Mouse (Mus musculus) adrenal gland (tissue): ENCODE results near the gene Epn3.

Experiments used
- intact Hi-C: fragments of 180-260 bp; cut with DNase I; formaldehyde crosslinking; loops from one replicate; pipeline ENCODE4 v1.15.1; 2025
- long read RNA-seq, 2 experiments: library from polyadenylated mRNA; unstranded; transcript quantifications; one replicate each; pipeline ENCODE4 v2.0.0; 2020; ENCODE audit warnings: borderline replicate concordance in 1 of 2; ENCODE audit not compliant: insufficient replicate concordance in 1 of 2

Epn3 gene
- long read RNA-seq, experiment 1, partial matches to known transcripts = 4 of 5 reads
- long read RNA-seq, experiment 1, other reads (novel, unspliced or antisense) = 1 of 5 reads
- long read RNA-seq, experiment 2, partial matches to known transcripts = 4 of 10 reads
- long read RNA-seq, experiment 2, other reads (novel, unspliced or antisense) = 6 of 10 reads

GRCm38 (mm10) chr11:94499661-94500152 is at the start of gene Epn3:
Gene Epn3 (minus strand): TSS chr11:94499974.
- intact Hi-C loops = loop anchor here (5.0 kb wide), 1 partner anchor 38 kb away; no protein-coding TSS in a partner anchor

- intact Hi-C loops = loop anchor here (5.0 kb wide), 1 partner anchor 207 kb away; no protein-coding TSS in a partner anchor
Observed at GRCm38 (mm10) chr11:94548888-94549690, 49.3 kb upstream of the Epn3 start, which contains the start of gene Rsad1. Gene Rsad1 (minus strand): TSS chr11:94549255.

GRCm38 (mm10) chr11:94548041-94548784 is 48.4 kb upstream of the Epn3 start:
- intact Hi-C loops = loop anchor here (5.0 kb wide), 1 partner anchor 206 kb away; no protein-coding TSS in a partner anchor

- intact Hi-C loops = loop anchor here (5.0 kb wide), 1 partner anchor 205 kb away; no protein-coding TSS in a partner anchor
Observed at GRCm38 (mm10) chr11:94547271-94547670, 47.5 kb upstream of the Epn3 start.

- intact Hi-C loops = loop anchor here (5.0 kb wide), 1 partner anchor 204 kb away; no protein-coding TSS in a partner anchor
Observed at GRCm38 (mm10) chr11:94546381-94546780, 46.6 kb upstream of the Epn3 start.

GRCm38 (mm10) chr11:94544422-94544821 is 44.6 kb upstream of the Epn3 start:
- intact Hi-C loops = loop anchor here (2.0 to 5.0 kb wide), 2 partner anchors 57 to 124 kb away; partner anchors contain the start of gene Spata20

- intact Hi-C loops = loop anchor here (2.0 to 5.0 kb wide), 2 partner anchors 57 to 123 kb away; partner anchors contain the start of gene Spata20
Observed at GRCm38 (mm10) chr11:94543932-94544331, 44.2 kb upstream of the Epn3 start.

- intact Hi-C loops = loop anchor here (5.0 kb wide), 1 partner anchor 56 kb away; the partner anchor contains the start of gene Spata20
Observed at GRCm38 (mm10) chr11:94543344-94543743, 43.6 kb upstream of the Epn3 start.

- intact Hi-C loops = loop anchor here (5.0 kb wide), 1 partner anchor 55 kb away; the partner anchor contains the start of gene Spata20
Observed at GRCm38 (mm10) chr11:94542400-94542799, 42.6 kb upstream of the Epn3 start.

- intact Hi-C loops = loop anchor here (5.0 kb wide), 2 partner anchors 42 to 52 kb away; partner anchors contain the start of genes Epn3 and Spata20
Observed at GRCm38 (mm10) chr11:94539761-94540160, 40.0 kb upstream of the Epn3 start.

GRCm38 (mm10) chr11:94538733-94539292 is 39.0 kb upstream of the Epn3 start:
- intact Hi-C loops = loop anchor here (5.0 kb wide), 1 partner anchor 42 kb away; the partner anchor contains the start of gene Epn3

- intact Hi-C loops = no loop called here
Observed at GRCm38 (mm10) chr11:94533171-94533570, 33.4 kb upstream of the Epn3 start.

- intact Hi-C loops = no loop called here
Observed at GRCm38 (mm10) chr11:94528879-94529278, 29.1 kb upstream of the Epn3 start.

GRCm38 (mm10) chr11:94526171-94526879 is 26.6 kb upstream of the Epn3 start:
- intact Hi-C loops = no loop called here

GRCm38 (mm10) chr11:94521219-94521843 is 21.6 kb upstream of the Epn3 start, which contains the start of gene Mycbpap:
Gene Mycbpap (minus strand): TSS chr11:94521742.
- intact Hi-C loops = no loop called here

GRCm38 (mm10) chr11:94513452-94513851 is 13.7 kb upstream of the Epn3 start:
- intact Hi-C loops = no loop called here

GRCm38 (mm10) chr11:94508976-94509375 is 9.2 kb upstream of the Epn3 start:
- intact Hi-C loops = no loop called here

GRCm38 (mm10) chr11:94501482-94501881 is 1.7 kb upstream of the Epn3 start:
- intact Hi-C loops = no loop called here

- intact Hi-C loops = no loop called here
Observed at GRCm38 (mm10) chr11:94500362-94500761, 588 bp upstream of the Epn3 start.
